Mouse (Mus musculus) lung, adult 2 months (tissue): ENCODE results near the gene Gm20924. TPM values are rescaled to one million over a fixed set of nuclear protein-coding genes. Genes with fewer than 3 reads are reported as not detected.
"Not testable (repeated sequence)": the region's sequence is repeated elsewhere in the genome, so short reads cannot be mapped to it uniquely, and the experiment has no call there.

Experiments
- DNase-seq: peaks from one replicate; pipeline ENCODE4 v3.0.0; 2022
- H3K4me1 ChIP-seq: fragments of 200-500 bp; 2 replicates; pipeline ENCODE4 v1.6.1; 2011; ENCODE audit warnings: low read length; ENCODE audit not compliant: control insufficient read depth, insufficient read depth
- H3K4me3 ChIP-seq: fragments of 200-500 bp; replicated peaks from 2 replicates; pipeline ENCODE3; 2011; ENCODE audit warnings: low read depth, mild to moderate bottlenecking, control low read depth, low read length; ENCODE audit errors: extremely low read depth
- WGBS: fragments of 180-500 bp; shearing (Covaris S2); methylation state at CpG from one replicate; pipeline ENCODE4 v1.1.7; 2018; 5-methylcytosine and 5-hydroxymethylcytosine counted together
- polyA plus RNA-seq: library from polyadenylated mRNA; depleted of rRNA; stranded (reverse); fragments of >200 nt; gene quantifications from 2 replicates; pipeline ENCODE4 v1.2.3, GENCODE M21; 2012; rRNA removed

Gm20924 gene
- not detected in 2 replicates for polyA plus RNA-seq

DNA sequence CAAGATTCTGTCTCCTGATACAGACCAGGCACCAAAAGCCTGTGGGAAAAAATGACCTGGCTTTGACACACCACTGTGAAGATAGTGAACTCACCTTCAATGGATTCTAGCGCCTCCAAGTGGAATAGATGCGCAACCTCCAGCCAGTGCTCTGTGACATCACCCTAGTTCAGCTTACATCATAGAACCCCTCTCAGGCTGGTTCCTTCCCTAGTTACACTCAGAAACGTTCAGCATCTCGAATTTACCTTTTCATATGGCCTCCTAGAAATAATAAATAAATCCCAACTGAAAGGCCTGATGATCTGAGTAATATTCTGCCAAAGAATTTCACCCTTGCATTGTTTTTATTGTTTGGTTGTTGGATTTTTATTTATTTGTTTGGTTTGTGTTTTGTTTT, at the start of gene Gm20924:
Gene Gm20924, minus strand, starts transcription at position 101 of the 400 bp plus-strand sequence.
- DNase-seq, H3K4me3 ChIP-seq: not testable (repeated sequence)
- no CpG with 5 or more reads among the region's 4 CpGs for WGBS

More for the DNA sequence above, at the start of gene Gm20924:
- not testable (repeated sequence) for H3K4me1 ChIP-seq

Other genes with a start within 250 kb of the Gm20924 start
- not detected in 2 replicates for gene Gm20736, start 170.2 kb upstream of the Gm20924 start, polyA plus RNA-seq